Mouse (Mus musculus) ES-Bruce4 (cell line): Measurements from ENCODE around the gene Fen1. TPM values are rescaled to one million over a fixed set of nuclear protein-coding genes. Genes with fewer than 3 reads are reported as not detected.

Experiments
- H3K27ac ChIP-seq: 2 replicates; pipeline ENCODE4 v1.5.1; 2012; ENCODE audit warnings: low read length, inconsistent platforms; ENCODE audit not compliant: insufficient read depth
- H3K27me3 ChIP-seq: 2 replicates; pipeline ENCODE4 v1.6.1; 2012; ENCODE audit warnings: mild to moderate bottlenecking, low read length, inconsistent platforms; ENCODE audit not compliant: control insufficient read depth, poor library complexity, insufficient read depth, severe bottlenecking
- H3K36me3 ChIP-seq: 2 replicates; pipeline ENCODE4 v1.6.1; 2012; ENCODE audit warnings: inconsistent platforms, mild to moderate bottlenecking, low read length, moderate library complexity; ENCODE audit not compliant: control insufficient read depth, poor library complexity, insufficient read depth, severe bottlenecking
- H3K4me1 ChIP-seq: one replicate; pipeline ENCODE4 v1.8.1; 2011; ENCODE audit warnings: low read length; ENCODE audit not compliant: control insufficient read depth, insufficient read depth
- H3K4me3 ChIP-seq: 2 replicates; pipeline ENCODE4 v1.5.1; 2011; ENCODE audit warnings: low read depth, mild to moderate bottlenecking, low read length
- H3K9ac ChIP-seq: 2 replicates; pipeline ENCODE4 v1.6.1; 2012; ENCODE audit warnings: low read depth, mild to moderate bottlenecking, inconsistent platforms; ENCODE audit not compliant: poor library complexity, severe bottlenecking
- H3K9me3 ChIP-seq: replicated peaks from 2 replicates; pipeline ENCODE4 v1.6.1; 2012; ENCODE audit warnings: mild to moderate bottlenecking, low read length, inconsistent platforms; ENCODE audit not compliant: control insufficient read depth, poor library complexity, insufficient read depth, severe bottlenecking
- CTCF ChIP-seq: IDR thresholded peaks from one replicate; pipeline ENCODE4 v1.8.1; 2011; ENCODE audit warnings: low read depth, low read length
- EP300 ChIP-seq: IDR thresholded peaks from 2 replicates; pipeline ENCODE4 v1.6.1; 2011; ENCODE audit warnings: low read depth, low read length; ENCODE audit not compliant: insufficient read depth
- POLR2A ChIP-seq: IDR thresholded peaks from one replicate; pipeline ENCODE4 v1.8.1; 2011; ENCODE audit warnings: low read length; ENCODE audit not compliant: insufficient read depth
- polyA plus RNA-seq: library from polyadenylated mRNA; stranded (reverse); fragments of >200 nt; gene quantifications from 2 replicates; pipeline ENCODE4 v1.2.4, GENCODE M21; 2011; ENCODE audit warnings: low read depth; ENCODE audit not compliant: missing spikeins, insufficient read depth, insufficient read length

Gene Fen1
- polyA plus RNA-seq, 1 experiment, result 40.5 TPM

GRCm38 (mm10) chr19:10208851-10209250 lies 4.9 kb upstream of the Fen1 start:
- TF ChIP-seq CTCF (no peak), EP300 (no peak), POLR2A (no peak)
- Histone ChIP-seq H3K36me3 (peaks cover 28% of the 10 kb centered on the region), H3K27ac (no peak overlapping the region), H3K27me3 (no peaks in the 10 kb centered on the region), H3K4me1 (no peaks in the 10 kb centered on the region), H3K9me3 (no peaks in the 10 kb centered on the region), H3K9ac (no peak overlapping the region), H3K4me3 (no peak overlapping the region)

GRCm38 (mm10) chr19:10205051-10205450 lies 1.1 kb upstream of the Fen1 start:
- Histone ChIP-seq H3K36me3 (peaks cover 30% of the 10 kb centered on the region), H3K27me3 (no peaks in the 10 kb centered on the region), H3K9ac (no peak overlapping the region), H3K9me3 (no peaks in the 10 kb centered on the region), H3K4me1 (no peaks in the 10 kb centered on the region), H3K4me3 (no peak overlapping the region), H3K27ac (no peak overlapping the region)
- no peak for TF ChIP-seq CTCF
- no peak for TF ChIP-seq EP300
- no peak for TF ChIP-seq POLR2A

- Histone ChIP-seq H3K9ac (peak overlapping the region; percentile 89), H3K27me3 (no peaks in the 10 kb centered on the region), H3K4me3 (peak overlapping the region; percentile 51), H3K27ac (no peak overlapping the region), H3K36me3 (peaks cover 31% of the 10 kb centered on the region), H3K4me1 (no peaks in the 10 kb centered on the region), H3K9me3 (no peaks in the 10 kb centered on the region)
- TF ChIP-seq CTCF (no peak), EP300 (no peak), POLR2A (no peak)
Observed at GRCm38 (mm10) chr19:10204616-10205001, 640 bp upstream of the Fen1 start.

- Histone ChIP-seq H3K4me1 (no peaks in the 10 kb centered on the region), H3K27ac (peak overlapping the region; percentile 5), H3K36me3 (peaks cover 32% of the 10 kb centered on the region), H3K9ac (peak overlapping the region; percentile 89), H3K4me3 (peak overlapping the region; percentile 72), H3K9me3 (no peaks in the 10 kb centered on the region), H3K27me3 (no peaks in the 10 kb centered on the region)
- no peak for TF ChIP-seq CTCF
- no peak for TF ChIP-seq POLR2A
- TF ChIP-seq EP300, result no peak
Observed at GRCm38 (mm10) chr19:10203146-10203847, 672 bp downstream of the Fen1 start.

- TF ChIP-seq CTCF (peak; percentile 98), POLR2A (no peak), EP300 (no peak)
- no peaks in the 10 kb centered on the region for H3K4me1 ChIP-seq
- no peak overlapping the region for H3K4me3 ChIP-seq
- no peak overlapping the region for H3K27ac ChIP-seq
- H3K9me3 ChIP-seq, result no peaks in the 10 kb centered on the region
- H3K36me3 ChIP-seq, result peaks cover 23% of the 10 kb centered on the region
- no peak overlapping the region for H3K9ac ChIP-seq
- no peaks in the 10 kb centered on the region for H3K27me3 ChIP-seq
Observed at GRCm38 (mm10) chr19:10198723-10199122, 5.2 kb downstream of the Fen1 start.

- no peak overlapping the region for H3K9ac ChIP-seq
- no peak overlapping the region for H3K27ac ChIP-seq
- no peak for TF ChIP-seq EP300
- TF ChIP-seq POLR2A, result no peak
- no peak for TF ChIP-seq CTCF
- H3K9me3 ChIP-seq, result no peaks in the 10 kb centered on the region
- H3K4me1 ChIP-seq, result no peaks in the 10 kb centered on the region
- peaks cover 23% of the 10 kb centered on the region for H3K36me3 ChIP-seq
- no peak overlapping the region for H3K4me3 ChIP-seq
- H3K27me3 ChIP-seq, result no peaks in the 10 kb centered on the region
Observed at GRCm38 (mm10) chr19:10198286-10198685, 5.7 kb downstream of the Fen1 start.
